Mouse (Mus musculus) embryonic fibroblast, embryonic 13.5 days (primary cell): ENCODE measurements around the gene Steap3.

Experiments used
- CTCF ChIP-seq: IDR thresholded peaks from 2 replicates; pipeline ENCODE4 v1.5.1; 2011; ENCODE audit warnings: mild to moderate bottlenecking, control low read depth, low read length, moderate library complexity, borderline replicate concordance; ENCODE audit not compliant: insufficient read depth
- POLR2A ChIP-seq: IDR thresholded peaks from 2 replicates; pipeline ENCODE4 v1.6.1; 2011; ENCODE audit warnings: low read depth, mild to moderate bottlenecking, control low read depth, low read length, moderate library complexity

GRCm38 (mm10) chr1:120196724-120197123, 75.8 kb downstream of the Steap3 start:
- TF ChIP-seq CTCF (no peak), POLR2A (no peak)
